Mouse (Mus musculus) gastrocnemius, postnatal 36 days (tissue): ENCODE measurements around the gene Zbtb20. TPM values are rescaled to one million over a fixed set of nuclear protein-coding genes. Genes with fewer than 3 reads are reported as not detected.

Source experiments
- DNase-seq, 2 experiments: peaks; one replicate each; pipeline ENCODE4 v3.0.0; 2022
- intact Hi-C: fragments of 180-260 bp; cut with DNase I; formaldehyde crosslinking; loops from one replicate; pipeline ENCODE4 v1.15.1; 2025
- total RNA-seq, 2 experiments: library from RNA; stranded (reverse); gene quantifications; 2 replicates each; pipeline ENCODE4 v1.2.3; 2021

Gene Zbtb20
- total RNA-seq, 2 experiments from 2014 or later: 88.0 to 95.5 TPM

DNA sequence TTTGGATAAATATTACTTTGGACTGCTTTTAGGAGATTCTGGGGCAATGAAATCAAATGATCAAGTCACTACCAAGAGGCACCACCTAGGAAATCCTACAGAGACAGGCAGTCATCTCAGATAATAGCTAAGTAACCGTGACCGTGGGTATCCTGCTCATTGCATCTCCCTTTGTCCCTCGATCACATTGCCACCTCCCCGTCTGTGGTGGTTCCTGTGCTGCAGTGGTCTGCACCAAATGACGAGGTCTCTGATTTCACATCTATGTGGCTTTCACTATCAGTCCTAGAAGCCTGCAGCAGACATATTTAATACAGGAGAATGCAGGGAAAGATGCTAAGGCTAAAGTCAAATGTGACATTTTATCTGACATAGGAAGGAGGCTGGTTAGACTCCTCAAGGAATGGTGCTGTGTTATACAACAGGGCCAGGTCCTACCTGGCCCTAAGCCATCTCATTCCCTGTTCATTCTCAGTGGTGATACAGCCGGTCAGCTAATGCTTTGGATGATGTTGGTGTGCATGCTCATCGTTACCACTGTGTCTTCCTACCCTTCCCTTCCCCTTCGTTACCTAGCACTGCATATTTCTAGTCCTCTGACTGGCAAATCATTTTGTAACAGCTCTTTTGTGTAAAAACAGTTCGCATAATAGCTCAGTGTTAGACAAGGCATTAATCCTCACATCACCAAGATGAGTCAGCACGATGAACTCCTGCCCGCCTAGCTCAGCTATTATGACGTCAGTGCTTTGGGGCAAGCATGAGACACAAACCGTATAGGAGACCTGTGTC lies 588.2 kb downstream of the Zbtb20 start:
- intact Hi-C loops: no loop called here
- no peak for DNase-seq

DNA sequence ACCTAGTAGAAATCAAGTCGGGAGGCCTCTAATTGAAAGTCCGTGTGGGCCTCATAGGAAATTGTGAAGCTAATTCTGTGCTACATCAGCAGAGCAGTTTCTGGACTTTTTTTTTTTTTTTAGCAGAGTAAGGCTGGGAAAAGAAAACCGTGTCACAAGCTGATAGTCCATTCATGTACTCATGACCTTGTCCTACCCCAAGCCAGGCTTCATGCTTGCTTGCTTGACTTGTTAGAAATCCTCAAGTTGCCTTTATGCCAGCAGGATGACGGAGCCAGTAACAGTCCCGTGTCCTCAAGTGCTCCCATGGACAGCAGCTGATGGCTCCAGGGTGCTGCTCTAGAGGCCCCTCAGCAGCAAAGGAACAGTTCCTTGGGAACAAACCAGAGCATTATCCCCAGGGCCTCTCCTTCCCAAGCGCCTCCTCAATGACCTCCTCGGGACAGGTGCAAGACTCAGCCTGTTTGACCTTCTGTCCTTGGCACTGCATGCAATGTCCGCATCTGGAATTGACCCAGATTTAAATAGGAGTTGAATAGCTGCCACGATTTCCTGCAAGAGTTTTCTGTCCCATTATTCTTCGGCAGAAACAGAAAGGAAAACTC lies 588.9 kb downstream of the Zbtb20 start:
- peak; percentile 60 to 67 for DNase-seq
- intact Hi-C loops: no loop called here

DNA sequence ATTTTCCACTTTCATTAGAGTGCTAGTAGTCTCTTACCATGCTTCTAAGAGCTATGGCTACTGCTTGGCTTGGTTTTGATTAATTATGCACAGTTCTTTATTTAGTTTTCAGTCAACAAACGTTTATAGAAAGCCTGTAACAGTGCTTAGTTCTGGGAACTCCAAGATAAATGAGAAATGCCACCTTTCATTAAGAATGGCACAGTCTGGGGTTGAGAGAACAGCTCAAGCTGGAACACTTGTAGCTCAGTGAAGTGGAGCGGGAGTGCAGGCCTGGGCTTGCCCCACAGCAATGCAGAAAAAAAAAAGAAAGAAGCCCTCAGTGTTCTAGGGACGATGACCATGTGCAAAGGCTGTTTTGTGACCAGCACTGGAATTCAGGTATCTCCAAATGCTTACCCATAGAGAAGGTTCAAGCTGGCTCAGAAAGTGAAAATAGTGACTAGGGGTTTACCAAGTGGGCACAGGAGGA lies 589.7 kb downstream of the Zbtb20 start:
- no peak for DNase-seq
- intact Hi-C loops: no loop called here

DNA sequence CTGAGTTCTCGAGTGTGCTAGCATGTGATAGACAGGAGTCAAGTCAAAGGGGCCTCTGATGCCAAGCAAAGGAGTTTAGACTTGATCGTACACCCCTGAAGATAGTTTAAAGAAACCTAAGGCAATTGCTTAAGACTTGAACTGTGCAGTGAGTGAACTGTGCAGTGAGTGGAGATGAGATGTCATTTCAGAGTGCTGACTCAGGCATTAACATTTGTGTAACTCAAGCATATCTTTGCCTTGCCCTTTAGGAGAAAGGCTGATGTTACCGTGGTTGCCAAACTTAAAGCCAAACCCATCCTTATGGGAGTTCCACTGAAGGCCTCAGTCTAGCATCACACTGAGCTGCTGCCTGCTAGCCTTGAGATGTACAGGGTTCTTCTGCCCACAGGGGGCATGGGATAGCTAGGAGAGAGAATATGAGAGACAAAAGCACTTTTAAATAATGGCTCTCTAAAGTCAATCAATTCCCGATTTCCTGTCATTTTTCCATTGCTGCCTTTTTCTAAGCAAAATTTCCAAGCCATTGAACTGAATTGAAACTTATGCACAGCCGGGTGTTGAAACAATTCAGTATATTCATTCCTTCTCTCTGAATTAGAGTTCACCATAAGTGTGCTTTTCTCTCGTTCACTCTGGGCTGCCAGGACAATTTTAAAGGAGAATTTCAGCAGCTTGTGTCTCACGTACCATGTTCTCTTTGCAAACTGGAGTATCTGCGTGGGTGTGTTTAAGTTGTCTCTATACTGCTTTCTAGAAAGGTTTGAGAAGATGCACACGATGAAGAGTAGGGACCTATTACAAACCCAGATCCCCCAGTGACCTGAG lies 590.5 kb downstream of the Zbtb20 start:
- DNase-seq: no peak
- intact Hi-C loops: no loop called here

DNA sequence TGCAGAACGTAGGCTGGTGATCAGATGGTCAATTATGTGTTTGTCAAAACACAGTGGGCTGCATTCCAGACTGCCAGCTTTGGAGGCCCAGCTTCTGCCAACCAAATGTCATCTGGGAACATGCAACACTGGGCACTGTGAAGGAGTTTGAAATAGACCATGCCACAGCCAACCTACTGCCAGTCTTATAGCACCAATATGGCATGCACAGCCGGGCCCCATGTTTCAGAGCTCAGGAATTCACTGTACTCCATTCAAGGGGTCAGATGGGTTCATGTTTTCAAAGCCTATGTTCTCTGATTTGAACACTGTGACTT lies 591.0 kb downstream of the Zbtb20 start:
- intact Hi-C loops: no loop called here
- DNase-seq: no peak

DNA sequence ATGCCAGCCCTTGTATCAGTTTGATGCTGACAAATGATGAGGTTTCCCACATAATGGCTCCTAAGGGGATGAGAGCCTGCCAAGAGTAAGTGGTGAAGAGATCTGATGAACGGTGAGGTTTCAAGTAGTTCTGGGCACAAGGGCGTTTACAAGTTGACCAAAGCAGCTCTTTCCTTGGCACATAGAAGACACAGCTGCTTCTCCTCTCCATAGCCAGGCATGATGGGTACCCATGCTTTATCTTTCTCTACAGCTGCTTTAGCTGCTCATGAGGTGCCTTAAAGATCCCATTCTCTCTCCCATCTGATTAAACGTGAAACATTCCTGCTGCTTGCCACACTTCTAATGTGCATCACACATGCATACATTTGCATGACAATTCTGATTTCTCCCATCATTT lies 595.4 kb downstream of the Zbtb20 start:
- no peak for DNase-seq
- intact Hi-C loops: no loop called here

DNA sequence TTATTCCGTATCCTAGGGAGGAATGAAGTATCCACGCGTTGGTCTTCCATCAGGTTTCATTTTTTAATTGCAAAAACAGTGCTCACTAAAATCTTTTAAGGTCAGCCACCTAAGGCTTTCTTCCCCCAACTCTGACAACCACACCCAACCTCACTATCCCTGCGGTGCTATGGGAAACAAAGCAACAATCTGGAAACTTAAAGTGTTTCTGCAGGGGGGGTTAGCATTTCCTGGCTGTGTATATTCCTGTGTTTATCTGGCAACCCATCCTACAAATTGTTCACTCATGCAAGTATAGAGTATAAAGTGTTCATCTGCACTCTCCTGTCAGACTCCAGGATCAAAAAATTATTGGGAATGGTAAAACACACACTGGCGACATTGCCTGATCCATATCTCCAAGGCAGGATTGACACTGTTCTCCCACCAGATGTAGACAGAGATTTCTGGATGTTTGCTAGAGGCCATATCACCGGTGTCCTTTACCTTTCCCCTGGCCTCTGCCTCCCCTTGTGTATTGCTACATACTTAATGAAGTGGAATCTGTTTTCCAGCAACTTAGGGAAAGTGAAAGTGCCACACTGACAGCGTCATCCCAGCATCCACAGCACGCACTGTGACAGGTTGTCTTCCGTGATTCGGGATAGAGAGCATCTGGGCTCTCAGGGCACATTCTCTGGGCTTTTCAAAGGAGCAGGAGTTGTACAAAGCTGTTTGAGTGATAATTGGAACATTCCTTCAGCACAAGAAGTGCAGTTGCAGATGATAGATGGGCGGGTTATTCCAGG lies 599.5 kb downstream of the Zbtb20 start:
- intact Hi-C loops: no loop called here
- DNase-seq: no peak

DNA sequence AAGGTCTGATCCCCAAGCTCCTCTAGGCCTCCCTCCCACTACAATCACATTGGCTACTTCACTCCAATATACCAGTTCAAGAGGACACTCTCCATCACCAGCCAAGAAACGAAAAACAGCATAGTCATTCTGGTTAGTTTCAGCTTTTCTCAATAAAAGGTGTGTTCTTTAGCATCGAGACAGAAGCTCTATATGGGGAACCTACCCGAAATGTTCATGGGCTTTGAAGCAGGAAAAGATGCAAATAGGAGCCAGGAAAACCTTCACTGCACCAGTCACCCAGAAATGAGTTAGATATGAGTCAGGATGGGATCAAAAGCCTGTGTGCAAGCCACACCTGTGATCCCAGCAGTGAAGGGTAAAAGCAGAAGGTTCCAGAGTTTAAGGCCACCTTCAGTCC lies 601.2 kb downstream of the Zbtb20 start:
- intact Hi-C loops: no loop called here
- no peak for DNase-seq

DNA sequence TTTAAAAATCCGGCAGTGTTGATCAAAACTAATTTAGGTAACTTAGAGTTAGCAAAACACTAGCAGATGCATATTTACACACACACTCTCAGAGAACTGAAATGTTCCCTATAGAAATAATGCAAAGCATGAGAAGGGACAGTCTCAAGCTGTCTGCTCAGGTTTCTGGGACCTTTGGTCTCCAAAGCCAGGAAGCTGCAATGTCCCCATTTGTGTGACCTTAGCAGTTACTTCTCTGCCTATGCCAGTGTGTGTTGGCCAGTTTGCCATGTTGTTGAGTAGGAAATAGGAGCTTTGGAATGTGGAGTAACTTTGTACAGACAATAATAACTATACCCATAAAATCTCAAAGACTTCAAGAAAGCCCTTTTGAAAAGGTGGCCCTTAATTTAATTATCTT lies 602.7 kb downstream of the Zbtb20 start:
- intact Hi-C loops: no loop called here
- no peak for DNase-seq

DNA sequence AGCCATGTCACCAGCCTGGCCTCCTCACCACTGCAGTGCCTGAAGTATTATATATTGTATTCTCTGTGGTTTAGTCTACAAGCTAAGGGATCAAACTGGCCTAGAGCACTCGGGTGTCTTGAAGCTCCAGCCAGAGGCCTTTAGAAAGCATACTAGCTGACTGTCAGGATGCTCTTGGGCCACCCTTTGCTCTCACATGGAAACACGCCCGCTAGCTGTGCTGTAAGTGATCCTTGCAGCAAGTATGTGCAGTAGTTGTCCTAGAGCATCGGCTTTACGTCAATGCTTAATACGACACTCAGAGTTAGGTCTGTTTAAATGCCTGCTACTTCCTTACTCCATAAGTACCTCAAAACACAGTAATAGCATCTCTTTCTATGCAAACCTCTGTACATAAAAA lies 604.9 kb downstream of the Zbtb20 start:
- intact Hi-C loops: no loop called here
- DNase-seq: no peak

DNA sequence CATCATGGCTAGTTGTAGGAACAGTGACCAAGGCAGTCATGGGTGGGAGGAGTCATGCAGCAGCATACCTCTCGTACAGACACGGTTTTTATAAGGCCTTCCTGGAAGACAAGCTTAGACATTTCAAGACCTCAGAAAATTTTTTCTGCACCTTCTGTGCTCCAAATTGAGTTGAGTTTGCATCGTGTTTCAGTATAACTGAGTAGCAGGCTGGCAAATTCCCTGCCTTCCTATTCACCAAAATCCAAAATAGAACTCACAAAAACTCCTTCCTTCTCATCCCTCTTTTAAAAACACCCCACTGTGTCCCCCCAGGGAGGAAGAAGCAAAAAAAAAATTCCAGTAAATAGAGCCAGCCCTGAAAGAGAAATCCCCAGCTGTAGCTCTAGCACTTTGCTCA lies 606.4 kb downstream of the Zbtb20 start:
- no peak for DNase-seq
- intact Hi-C loops: no loop called here

DNA sequence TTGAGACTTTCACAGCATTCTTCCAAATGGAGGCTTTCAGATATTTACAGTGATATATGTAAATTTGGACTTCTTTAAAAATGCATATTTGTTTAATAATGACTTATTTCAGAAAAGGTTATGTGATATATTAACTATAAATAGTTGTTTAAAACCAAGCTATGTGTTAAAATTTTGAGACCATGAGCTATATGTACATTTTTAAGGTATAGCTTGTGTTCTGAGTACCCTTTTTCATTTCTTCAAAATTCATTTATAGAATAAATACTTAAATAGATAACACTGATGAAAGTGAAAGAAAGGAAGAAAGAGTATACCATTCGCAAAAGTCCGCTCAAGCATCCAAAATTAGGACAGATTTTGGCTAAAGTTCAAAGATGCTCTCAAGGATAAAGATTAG lies 607.1 kb downstream of the Zbtb20 start:
- intact Hi-C loops: no loop called here
- DNase-seq: no peak

DNA sequence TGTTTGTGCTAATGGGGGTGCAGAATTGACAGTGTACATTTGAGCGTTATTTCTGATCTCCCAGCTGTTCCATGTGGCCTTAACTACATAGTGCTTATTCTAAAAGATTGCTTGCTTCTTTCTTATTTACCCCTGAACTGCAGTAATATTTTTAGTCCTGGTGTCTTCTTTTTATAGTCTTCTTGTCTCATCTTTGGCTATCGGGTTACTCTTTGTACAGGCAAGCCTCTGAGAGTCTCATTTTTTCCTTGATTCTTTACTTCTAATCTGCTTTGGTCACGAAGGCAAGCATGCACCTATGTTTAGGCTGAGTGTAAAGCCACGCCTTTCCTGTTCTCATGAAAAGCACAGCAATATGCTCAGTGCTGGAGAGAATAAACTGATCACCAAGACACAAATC lies 608.7 kb downstream of the Zbtb20 start:
- no peak for DNase-seq
- intact Hi-C loops: no loop called here

DNA sequence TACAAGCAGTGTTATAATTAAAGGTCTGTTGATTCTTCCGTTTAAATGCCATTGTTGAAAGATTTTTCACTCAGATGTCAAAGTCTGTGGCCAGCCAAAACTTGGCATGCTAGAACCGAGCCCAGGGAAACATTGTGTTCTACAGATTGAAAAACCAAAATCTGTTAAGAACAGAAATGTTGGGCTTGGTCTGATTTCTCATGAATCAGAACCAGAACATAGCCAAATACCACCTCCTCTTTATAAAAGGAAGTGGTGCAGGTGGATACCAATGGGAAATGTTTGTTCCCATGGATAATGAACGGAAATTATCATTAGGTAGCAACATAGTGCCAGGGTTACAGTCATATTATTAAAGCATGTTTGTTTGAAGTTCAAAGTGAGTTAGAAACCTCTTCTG lies 613.7 kb downstream of the Zbtb20 start:
- no peak for DNase-seq
- intact Hi-C loops: no loop called here

DNA sequence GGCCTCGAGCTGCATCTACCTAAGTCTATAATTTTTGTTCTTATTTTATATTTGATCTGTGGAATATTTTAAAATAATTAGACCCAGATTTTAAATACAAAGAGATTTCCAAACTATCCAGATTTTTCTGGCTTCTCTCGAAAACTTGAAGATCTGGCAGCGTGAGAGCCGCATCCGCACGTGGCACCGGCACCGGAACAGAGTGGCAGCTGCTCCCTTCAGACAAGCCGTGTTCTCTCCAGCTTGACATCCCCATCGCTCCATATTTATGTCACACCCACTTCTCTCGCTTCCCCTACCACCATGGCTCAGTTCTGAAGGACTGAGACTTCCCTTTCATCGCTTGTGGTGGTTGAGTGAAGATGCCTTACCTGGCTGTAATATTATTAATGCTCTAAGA lies 614.3 kb downstream of the Zbtb20 start:
- DNase-seq: no peak
- intact Hi-C loops: no loop called here

DNA sequence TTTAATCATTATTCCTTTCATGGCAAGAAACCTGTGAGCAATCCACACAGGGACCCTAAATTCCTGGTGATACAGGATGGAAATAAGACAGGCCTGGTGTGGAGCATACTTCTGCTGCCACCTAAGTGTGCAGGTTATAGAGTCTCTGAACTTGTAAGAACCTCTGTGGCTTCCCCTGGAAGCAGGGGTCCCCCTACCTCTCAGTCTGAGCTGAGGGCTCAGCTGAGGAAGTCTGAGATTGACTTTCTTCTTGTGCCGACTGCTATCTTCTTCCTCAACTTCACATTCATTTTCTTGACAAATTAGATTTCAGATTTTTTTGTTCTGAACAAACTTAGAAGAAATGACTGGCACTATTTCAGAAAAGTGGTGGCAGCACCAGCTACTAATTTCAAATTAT lies 617.2 kb downstream of the Zbtb20 start:
- DNase-seq: no peak
- intact Hi-C loops: no loop called here

DNA sequence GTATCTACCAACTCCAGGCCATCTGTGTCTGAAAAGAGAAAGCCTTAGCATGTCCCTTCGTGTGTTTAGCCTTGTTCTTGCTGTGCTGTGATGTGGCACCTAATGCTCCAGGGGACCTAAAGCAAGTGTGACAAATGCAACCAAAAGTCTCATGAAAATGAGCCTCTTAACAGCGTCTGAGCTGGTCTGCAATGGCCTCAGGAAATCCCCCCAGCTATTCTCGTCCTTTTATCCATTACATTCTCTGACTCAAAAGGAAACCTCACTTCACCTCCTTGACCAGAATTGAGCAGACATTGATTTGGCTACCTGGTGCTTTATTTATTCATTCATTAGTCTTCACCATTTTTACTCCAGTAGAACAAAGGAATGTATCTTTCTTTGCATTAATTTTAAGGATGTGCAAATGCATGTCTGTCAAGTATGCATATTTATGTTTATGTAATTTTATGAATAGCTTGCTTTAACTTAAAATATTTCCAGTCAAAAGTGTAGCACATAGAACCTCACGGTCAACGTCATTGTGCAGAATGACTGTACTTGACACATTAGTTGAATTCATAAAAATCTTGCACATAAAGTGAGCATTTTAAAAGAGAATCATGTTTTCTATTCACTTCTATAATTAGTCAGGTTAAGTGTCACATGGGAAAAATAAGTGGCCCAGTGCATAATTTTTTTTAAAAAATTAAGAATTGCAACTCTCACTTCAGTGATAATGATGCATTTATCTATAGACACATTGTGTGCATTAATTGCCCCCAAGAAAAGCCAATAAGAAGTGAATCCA lies 618.1 kb downstream of the Zbtb20 start:
- no peak for DNase-seq
- intact Hi-C loops: no loop called here

DNA sequence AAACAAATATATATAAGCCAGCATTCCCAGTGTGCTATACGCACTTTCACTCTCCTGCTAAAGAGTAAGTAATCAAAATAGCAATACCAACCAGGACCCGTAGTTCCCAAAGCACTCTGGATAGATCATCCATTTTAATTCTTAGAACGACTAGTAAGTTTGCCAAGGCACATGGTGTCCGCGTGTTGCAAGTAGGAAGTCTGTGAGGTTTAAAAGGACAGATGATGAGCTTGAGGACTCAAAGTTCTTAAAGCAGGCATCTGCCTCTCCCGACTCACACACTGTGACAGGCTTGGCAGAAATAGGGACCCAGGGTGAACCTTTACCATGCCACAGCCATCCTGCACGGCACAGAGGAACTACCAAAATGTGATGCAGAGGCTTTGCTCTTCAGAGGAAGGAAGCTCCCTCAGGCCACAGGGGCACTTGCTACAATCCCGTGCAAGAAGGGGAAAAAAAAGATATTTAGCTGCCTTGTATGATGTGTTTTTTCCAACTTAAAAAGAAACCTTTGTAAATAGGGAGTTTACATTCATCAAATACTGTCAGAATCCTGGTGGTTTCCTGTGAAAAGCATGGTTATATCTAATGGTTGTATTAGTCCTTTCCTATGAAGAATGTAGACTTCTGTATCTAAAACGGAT lies 619.6 kb downstream of the Zbtb20 start:
- no peak for DNase-seq
- intact Hi-C loops: no loop called here

DNA sequence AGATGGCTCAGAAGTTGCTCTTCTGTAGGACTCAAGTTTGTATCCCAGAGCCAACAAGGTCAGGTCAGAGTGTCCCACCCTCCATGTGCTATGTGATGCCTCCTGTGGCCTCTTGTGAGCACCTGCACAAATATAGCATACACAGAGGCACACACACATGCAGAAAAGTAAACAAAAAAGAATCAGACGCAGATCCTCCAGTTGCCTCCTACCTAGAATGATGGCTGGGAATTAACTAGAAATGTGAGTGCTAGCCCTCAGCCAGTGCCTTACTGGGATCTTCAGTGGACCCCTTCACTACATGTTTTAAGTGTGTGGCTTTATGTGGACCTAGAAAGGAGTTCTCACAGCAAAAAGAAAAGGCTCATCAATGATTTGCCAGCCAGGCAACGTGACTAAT lies 621.4 kb downstream of the Zbtb20 start:
- DNase-seq: no peak
- intact Hi-C loops: no loop called here
